Mouse (Mus musculus): Measurements from ENCODE around the gene Rab12.

GRCm38 (mm10) chr17:66473205-66473604, 46.3 kb downstream of the Rab12 start:
- no peak for TF ChIP-seq HCFC1 (IDR thresholded peaks at IDR 0.05; ENCODE audit: borderline replicate concordance, insufficient read depth, low read length)
- TF ChIP-seq CHD2 (IDR thresholded peaks at IDR 0.05; ENCODE audit: low read depth, low read length): no peak
- no peak for TF ChIP-seq ZNF384 (IDR thresholded peaks at IDR 0.05; ENCODE audit: low read depth, low read length)
- TF ChIP-seq MAFK (IDR thresholded peaks at IDR 0.05; ENCODE audit: insufficient read depth, low read depth, low read length): no peak
